Mouse (Mus musculus): ENCODE data around the gene Wdr54. TPM values are rescaled to one million over a fixed set of nuclear protein-coding genes. Genes with fewer than 3 reads are reported as not detected.

The Wdr54 gene
- polyA plus RNA-seq, 1 experiment from 2014 or later, result 25.7 TPM

GRCm38 (mm10) chr6:83118369-83118768, 37.8 kb downstream of the Wdr54 start:
- WGBS, result 82% methylated on average over 11 of the region's 11 CpGs
- peaks cover 37% of the 10 kb centered on the region for H3K4me1 ChIP-seq (ENCODE audit: control insufficient read depth, insufficient read depth, low read length)
- no peak overlapping the region for H3K4me2 ChIP-seq (ENCODE audit: low read depth, low read length)
- H3K9ac ChIP-seq (replicated peaks; ENCODE audit: low read depth, low read length), result no peak overlapping the region
- H3K27ac ChIP-seq (ENCODE audit: low read depth, low read length), result no peak overlapping the region
- H3K36me3 ChIP-seq (ENCODE audit: control insufficient read depth, insufficient read depth, low read length), result peaks cover 16% of the 10 kb centered on the region
- no peaks in the 10 kb centered on the region for H3K27me3 ChIP-seq (ENCODE audit: control insufficient read depth, insufficient read depth, low read length)
- H3K9me3 ChIP-seq (ENCODE audit: control insufficient read depth, low read length), result no peaks in the 10 kb centered on the region
- H3K4me3 ChIP-seq (ENCODE audit: low read depth, low read length), result no peak overlapping the region
- no peak for ATAC-seq (ENCODE audit: low read depth)

DNA sequence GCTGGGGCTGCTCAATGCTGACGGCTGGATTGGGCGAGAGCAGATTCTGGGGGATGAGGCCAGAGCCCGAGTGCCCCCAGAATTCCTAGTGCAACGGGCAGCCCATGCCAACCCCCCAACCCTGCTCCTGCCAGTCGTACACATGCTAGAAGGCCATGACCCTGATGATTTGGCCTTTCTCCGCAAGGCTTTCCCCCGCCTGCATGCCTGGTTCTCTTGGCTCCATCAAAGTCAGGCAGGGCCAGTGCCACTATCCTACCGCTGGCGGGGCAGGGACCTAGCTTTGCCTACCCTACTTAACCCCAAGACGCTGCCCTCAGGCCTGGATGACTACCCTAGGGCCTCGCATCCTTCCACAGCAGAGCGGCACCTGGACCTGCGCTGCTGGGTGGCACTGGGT, 38.6 kb downstream of the Wdr54 start:
- Histone ChIP-seq H3K27ac (ENCODE audit: low read depth, low read length) (no peak overlapping the region), H3K9me3 (ENCODE audit: control insufficient read depth, low read length) (no peaks in the 10 kb centered on the region)

GRCm38 (mm10) chr6:83117165-83117438, 39.1 kb downstream of the Wdr54 start:
- Histone ChIP-seq H3K4me1 (ENCODE audit: control insufficient read depth, insufficient read depth, low read length) (peaks cover 24% of the 10 kb centered on the region), H3K9ac (replicated peaks; ENCODE audit: low read depth, low read length) (no peak overlapping the region), H3K4me2 (ENCODE audit: low read depth, low read length) (no peak overlapping the region), H3K27me3 (ENCODE audit: control insufficient read depth, insufficient read depth, low read length) (no peaks in the 10 kb centered on the region), H3K36me3 (ENCODE audit: control insufficient read depth, insufficient read depth, low read length) (peaks cover 16% of the 10 kb centered on the region), H3K27ac (ENCODE audit: low read depth, low read length) (no peak overlapping the region), H3K9me3 (ENCODE audit: control insufficient read depth, low read length) (no peaks in the 10 kb centered on the region), H3K4me3 (ENCODE audit: low read depth, low read length) (no peak overlapping the region)
- WGBS, result 85% methylated on average over 4 of the region's 4 CpGs
- ATAC-seq (ENCODE audit: low read depth), result no peak

More for the DNA sequence above, 38.6 kb downstream of the Wdr54 start:
- no peak overlapping the region for H3K4me2 ChIP-seq (ENCODE audit: low read depth, low read length)
- H3K4me3 ChIP-seq (ENCODE audit: low read depth, low read length), result no peak overlapping the region
- 89% methylated on average over 13 of the region's 13 CpGs for WGBS
- no peaks in the 10 kb centered on the region for H3K27me3 ChIP-seq (ENCODE audit: control insufficient read depth, insufficient read depth, low read length)
- H3K9ac ChIP-seq (replicated peaks; ENCODE audit: low read depth, low read length), result no peak overlapping the region
- peaks cover 29% of the 10 kb centered on the region for H3K4me1 ChIP-seq (ENCODE audit: control insufficient read depth, insufficient read depth, low read length)
- H3K36me3 ChIP-seq (ENCODE audit: control insufficient read depth, insufficient read depth, low read length), result peaks cover 16% of the 10 kb centered on the region
- no peak for ATAC-seq (ENCODE audit: low read depth)

DNA sequence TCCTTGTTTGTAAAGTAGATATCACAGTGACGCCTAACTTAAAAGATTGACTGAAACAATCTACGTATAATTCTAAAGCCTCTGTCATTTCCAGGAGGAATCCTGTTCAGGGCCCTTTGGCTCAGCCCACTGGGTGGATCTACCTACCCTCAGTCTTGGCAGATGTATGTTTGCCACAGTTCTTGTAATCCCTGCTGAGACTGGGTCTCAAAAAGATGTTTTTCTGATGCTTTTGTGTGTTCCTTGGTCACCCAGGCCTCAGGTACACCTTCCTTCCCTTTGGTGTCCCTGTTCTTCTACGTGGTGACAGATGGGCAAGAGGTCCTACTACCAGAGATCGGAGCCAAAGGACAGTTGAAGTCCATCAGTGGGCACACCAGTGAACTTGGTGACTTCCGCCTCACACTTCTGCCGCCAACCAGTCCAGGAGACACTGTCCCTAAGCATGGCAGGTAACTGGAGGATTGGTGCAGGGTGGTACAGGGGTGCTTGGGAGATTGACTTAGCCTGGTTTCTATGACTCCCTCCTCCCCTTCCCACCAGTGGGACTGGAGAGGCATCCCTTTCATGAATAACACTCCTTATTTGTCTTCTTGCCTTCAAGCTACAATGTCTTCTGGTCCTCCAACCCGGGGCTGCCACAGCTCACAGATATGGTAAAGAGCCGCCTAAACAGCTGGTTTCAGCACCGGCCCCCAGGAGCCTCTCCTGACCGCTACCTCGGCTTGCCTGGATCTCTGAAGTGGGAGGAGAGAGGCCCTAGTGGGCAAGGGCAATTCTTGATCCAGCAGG, 39.6 kb downstream of the Wdr54 start:
- Histone ChIP-seq H3K27me3 (ENCODE audit: control insufficient read depth, insufficient read depth, low read length) (no peaks in the 10 kb centered on the region), H3K9me3 (ENCODE audit: control insufficient read depth, low read length) (no peaks in the 10 kb centered on the region), H3K9ac (replicated peaks; ENCODE audit: low read depth, low read length) (peak overlapping the region; percentile 90), H3K36me3 (ENCODE audit: control insufficient read depth, insufficient read depth, low read length) (peaks cover 16% of the 10 kb centered on the region), H3K27ac (ENCODE audit: low read depth, low read length) (no peak overlapping the region), H3K4me2 (ENCODE audit: low read depth, low read length) (peak overlapping the region; percentile 67), H3K4me1 (ENCODE audit: control insufficient read depth, insufficient read depth, low read length) (peaks cover 24% of the 10 kb centered on the region), H3K4me3 (ENCODE audit: low read depth, low read length) (peak overlapping the region; percentile 77)
- WGBS, result 80% methylated on average over 11 of the region's 11 CpGs
- no peak for ATAC-seq (ENCODE audit: low read depth)

- peak; percentile 13 for ATAC-seq (ENCODE audit: low read depth)
- H3K27me3 ChIP-seq (ENCODE audit: control insufficient read depth, insufficient read depth, low read length), result no peaks in the 10 kb centered on the region
- H3K4me3 ChIP-seq (ENCODE audit: low read depth, low read length), result peak overlapping the region; percentile 77
- peaks cover 24% of the 10 kb centered on the region for H3K4me1 ChIP-seq (ENCODE audit: control insufficient read depth, insufficient read depth, low read length)
- 2% methylated on average over 46 of the region's 48 CpGs for WGBS
- H3K27ac ChIP-seq (ENCODE audit: low read depth, low read length), result peak overlapping the region; percentile 80
- peaks cover 18% of the 10 kb centered on the region for H3K36me3 ChIP-seq (ENCODE audit: control insufficient read depth, insufficient read depth, low read length)
- H3K9ac ChIP-seq (replicated peaks; ENCODE audit: low read depth, low read length), result peak overlapping the region; percentile 90
- peak overlapping the region; percentile 67 for H3K4me2 ChIP-seq (ENCODE audit: low read depth, low read length)
- no peaks in the 10 kb centered on the region for H3K9me3 ChIP-seq (ENCODE audit: control insufficient read depth, low read length)
Observed at GRCm38 (mm10) chr6:83115682-83116372, 40.4 kb downstream of the Wdr54 start.

- peaks cover 22% of the 10 kb centered on the region for H3K4me1 ChIP-seq (ENCODE audit: control insufficient read depth, insufficient read depth, low read length)
- H3K4me2 ChIP-seq (ENCODE audit: low read depth, low read length), result peak within 1 kb of the TSS; percentile 67
- WGBS, result under 1% methylated on average over 56 of the region's 58 CpGs
- ATAC-seq (ENCODE audit: low read depth), result peak; percentile 84
- peak within 1 kb of the TSS; percentile 80 for H3K27ac ChIP-seq (ENCODE audit: low read depth, low read length)
- no peaks in the 10 kb centered on the region for H3K9me3 ChIP-seq (ENCODE audit: control insufficient read depth, low read length)
- no peaks in the 10 kb centered on the region for H3K27me3 ChIP-seq (ENCODE audit: control insufficient read depth, insufficient read depth, low read length)
- peak within 1 kb of the TSS; percentile 90 for H3K9ac ChIP-seq (replicated peaks; ENCODE audit: low read depth, low read length)
- peak within 1 kb of the TSS; percentile 77 for H3K4me3 ChIP-seq (ENCODE audit: low read depth, low read length)
- H3K36me3 ChIP-seq (ENCODE audit: control insufficient read depth, insufficient read depth, low read length), result peaks cover 18% of the 10 kb centered on the region
Observed at GRCm38 (mm10) chr6:83115011-83115671, 41.1 kb downstream of the Wdr54 start, which contains the start of gene Mogs. Gene Mogs (plus strand): TSS chr6:83115496.

GRCm38 (mm10) chr6:83111510-83112136, 44.6 kb downstream of the Wdr54 start:
- H3K9me3 ChIP-seq (ENCODE audit: control insufficient read depth, low read length), result no peaks in the 10 kb centered on the region
- H3K4me3 ChIP-seq (ENCODE audit: low read depth, low read length), result no peak overlapping the region
- peaks cover 3% of the 10 kb centered on the region; the same call in 1 of the 2 replicates for H3K36me3 ChIP-seq (ENCODE audit: control insufficient read depth, insufficient read depth, low read length)
- ATAC-seq (ENCODE audit: low read depth), result no peak
- peaks cover 25% of the 10 kb centered on the region for H3K4me1 ChIP-seq (ENCODE audit: control insufficient read depth, insufficient read depth, low read length)
- H3K27ac ChIP-seq (ENCODE audit: low read depth, low read length), result no peak overlapping the region
- no peaks in the 10 kb centered on the region for H3K27me3 ChIP-seq (ENCODE audit: control insufficient read depth, insufficient read depth, low read length)
- no peak overlapping the region for H3K9ac ChIP-seq (replicated peaks; ENCODE audit: low read depth, low read length)
- H3K4me2 ChIP-seq (ENCODE audit: low read depth, low read length), result no peak overlapping the region
- 93% methylated on average over 4 of the region's 4 CpGs for WGBS

- Histone ChIP-seq H3K27ac (ENCODE audit: low read depth, low read length) (peak within 1 kb of the TSS; percentile 75), H3K4me3 (ENCODE audit: low read depth, low read length) (peak within 1 kb of the TSS; percentile 80), H3K4me1 (ENCODE audit: control insufficient read depth, insufficient read depth, low read length) (peaks cover 15% of the 10 kb centered on the region; the same call in 1 of the 2 replicates), H3K9ac (replicated peaks; ENCODE audit: low read depth, low read length) (peak within 1 kb of the TSS; percentile 86), H3K4me2 (ENCODE audit: low read depth, low read length) (peak within 1 kb of the TSS; percentile 93), H3K9me3 (ENCODE audit: control insufficient read depth, low read length) (no peaks in the 10 kb centered on the region), H3K27me3 (ENCODE audit: control insufficient read depth, insufficient read depth, low read length) (no peaks in the 10 kb centered on the region), H3K36me3 (ENCODE audit: control insufficient read depth, insufficient read depth, low read length) (peaks cover 3% of the 10 kb centered on the region; the same call in 1 of the 2 replicates)
- WGBS, result under 1% methylated on average over 76 of the region's 76 CpGs
- ATAC-seq (ENCODE audit: low read depth), result peak; percentile 87
Observed at GRCm38 (mm10) chr6:83108762-83109668, 47.2 kb downstream of the Wdr54 start, which contains the start of gene Mrpl53. Gene Mrpl53 (plus strand): TSS chr6:83109040.
